Mouse (Mus musculus) layer of hippocampus, adult 2 months (tissue): ENCODE results near the gene Enah. TPM values are rescaled to one million over a fixed set of nuclear protein-coding genes. Genes with fewer than 3 reads are reported as not detected.

Experiments
- DNase-seq, 2 experiments: peaks; one replicate each; pipeline ENCODE4 v3.0.0; 2022; ENCODE audit warnings: low spot score in 2 of 2
- H3K27ac ChIP-seq: fragments of 200-600 bp; 2 replicates; pipeline ENCODE4 v1.8.1; 2022
- H3K4me3 ChIP-seq: fragments of 200-600 bp; 2 replicates; pipeline ENCODE4 v1.8.1; 2022; ENCODE audit warnings: mild to moderate bottlenecking
- CTCF ChIP-seq: fragments of 200-600 bp; conservative IDR thresholded peaks from 2 replicates; pipeline ENCODE4 v1.8.1; 2022; ENCODE audit warnings: antibody characterized with exemption, mild to moderate bottlenecking, moderate library complexity
- total RNA-seq, 2 experiments: library from RNA; stranded (reverse); gene quantifications; 2 replicates each; pipeline ENCODE4 v1.2.3; 2021

Enah gene
- total RNA-seq, 2 experiments from 2014 or later, result 192 to 203 TPM

GRCm38 (mm10) chr1:182049813-182050212 lies 30.0 kb upstream of the Enah start:
- H3K27ac ChIP-seq, result no peak overlapping the region
- no peak for TF ChIP-seq CTCF
- no peak for DNase-seq
- H3K4me3 ChIP-seq, result no peak overlapping the region

- H3K27ac ChIP-seq, result no peak overlapping the region
- no peak overlapping the region for H3K4me3 ChIP-seq
- TF ChIP-seq CTCF, result no peak
- DNase-seq, result no peak
These were observed 28.3 kb upstream of the Enah start for GRCm38 (mm10) chr1:182048101-182048500.

GRCm38 (mm10) chr1:182047016-182047690 lies 27.4 kb upstream of the Enah start:
- DNase-seq, result no peak
- Histone ChIP-seq H3K27ac (no peak overlapping the region), H3K4me3 (no peak overlapping the region)
- no peak for TF ChIP-seq CTCF

DNA sequence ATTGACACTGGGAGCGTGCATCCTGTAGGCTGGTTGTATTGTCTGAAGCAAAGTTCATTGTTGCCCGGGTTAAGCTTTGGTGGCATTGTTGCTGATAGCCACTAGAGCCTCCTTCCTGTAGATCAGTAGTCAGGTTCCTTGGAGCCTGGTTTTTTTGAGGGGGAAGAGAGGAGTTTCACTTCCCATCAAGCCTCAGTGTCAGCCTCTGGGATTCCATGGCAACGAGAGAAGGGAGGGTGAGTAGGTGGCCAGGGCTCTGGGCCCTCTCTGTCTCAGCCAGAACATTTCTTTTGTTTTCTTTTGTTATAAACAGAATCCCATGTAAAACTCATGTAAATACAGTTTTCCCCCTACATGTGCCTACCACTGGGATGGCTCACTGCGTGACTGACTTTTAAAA lies 25.4 kb upstream of the Enah start:
- H3K4me3 ChIP-seq, result no peak overlapping the region
- TF ChIP-seq CTCF, result no peak
- peak in 1 of 2 experiments; percentile 37 for DNase-seq
- H3K27ac ChIP-seq, result peak overlapping the region; percentile 61; the same call in 1 of the 2 replicates

GRCm38 (mm10) chr1:182040538-182040937 lies 20.7 kb upstream of the Enah start:
- no peak for DNase-seq
- no peak for TF ChIP-seq CTCF
- no peak overlapping the region for H3K27ac ChIP-seq
- H3K4me3 ChIP-seq, result no peak overlapping the region

DNA sequence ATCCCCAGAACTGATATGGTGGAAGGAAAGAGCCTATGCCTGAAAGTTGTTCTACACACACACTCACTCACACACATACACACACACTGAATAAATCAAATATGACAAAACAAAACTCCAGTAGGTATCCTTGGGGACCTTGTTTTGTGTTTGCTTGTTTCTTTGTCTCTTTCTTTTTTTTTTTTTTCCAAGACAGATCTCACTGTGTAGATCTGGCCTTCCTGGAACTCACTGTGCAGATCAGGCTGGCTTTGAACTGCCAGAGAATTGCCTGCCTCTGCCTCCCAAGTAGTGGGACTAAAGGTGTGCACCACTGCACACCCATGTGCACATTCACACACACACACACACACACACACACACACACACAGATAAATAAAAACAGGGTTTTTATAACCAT lies 12.0 kb upstream of the Enah start:
- TF ChIP-seq CTCF, result no peak
- DNase-seq, result no peak
- H3K27ac ChIP-seq, result no peak overlapping the region
- H3K4me3 ChIP-seq, result no peak overlapping the region

DNA sequence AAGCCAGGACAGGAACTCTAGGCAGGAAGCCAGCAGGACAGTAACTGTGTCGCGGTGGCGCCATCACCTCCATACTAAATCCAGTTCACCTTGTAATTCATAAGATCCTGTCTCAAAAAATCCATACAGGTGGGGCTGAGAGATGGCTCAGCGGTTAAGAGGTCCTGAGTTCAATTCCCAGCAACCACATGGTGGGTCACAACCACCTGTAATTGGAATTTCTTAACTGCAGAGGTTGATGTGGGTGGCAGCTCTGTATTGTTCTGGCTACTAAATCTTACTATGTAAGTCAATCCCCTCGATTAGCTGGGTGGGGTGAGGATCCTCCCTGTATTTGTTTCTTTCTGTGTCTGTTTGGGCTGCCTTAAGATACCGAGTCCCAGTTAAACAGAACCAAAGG lies 11.3 kb upstream of the Enah start:
- DNase-seq, result no peak
- H3K27ac ChIP-seq, result no peak overlapping the region

DNA sequence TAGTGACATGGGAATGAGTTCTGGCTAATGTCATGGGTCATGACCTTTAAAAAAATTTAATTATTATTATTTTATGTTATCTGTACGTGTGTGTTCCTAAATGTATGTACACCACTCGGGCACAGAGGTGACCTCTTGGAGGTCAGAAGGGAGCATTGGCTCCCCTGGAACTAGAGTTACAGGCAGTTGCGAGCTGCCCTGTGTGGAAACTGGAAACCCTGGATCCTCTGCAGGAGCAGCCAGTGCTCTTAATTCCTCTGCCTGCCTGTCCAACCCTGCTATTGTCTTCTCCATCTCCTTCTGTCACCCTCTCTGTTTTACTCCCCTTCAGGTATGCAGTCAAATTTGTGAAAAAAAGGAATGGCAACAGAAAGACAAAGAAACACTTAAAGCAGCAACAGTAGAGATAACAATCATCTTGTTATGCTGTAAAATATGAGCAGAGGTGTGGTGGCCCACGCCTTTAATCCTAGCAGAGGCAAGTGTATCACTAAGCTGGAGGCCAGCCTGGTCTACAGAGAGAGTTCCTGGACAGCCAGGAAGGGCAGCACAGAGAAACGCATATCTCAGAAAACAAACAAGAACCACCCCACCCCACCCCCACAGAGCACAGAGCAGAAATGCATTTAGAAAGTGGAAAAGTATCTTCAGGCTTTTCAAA lies 10.3 kb upstream of the Enah start:
- no peak for TF ChIP-seq CTCF
- H3K4me3 ChIP-seq, result no peak overlapping the region
- no peak overlapping the region for H3K27ac ChIP-seq
- no peak for DNase-seq

More for the DNA sequence above, 11.3 kb upstream of the Enah start:
- TF ChIP-seq CTCF, result no peak
- no peak overlapping the region for H3K4me3 ChIP-seq

GRCm38 (mm10) chr1:182028231-182029210 lies 8.7 kb upstream of the Enah start:
- DNase-seq, result no peak
- no peak for TF ChIP-seq CTCF
- no peak overlapping the region for H3K4me3 ChIP-seq
- H3K27ac ChIP-seq, result peak overlapping the region; percentile 28; the same call in 1 of the 2 replicates

- no peak overlapping the region for H3K4me3 ChIP-seq
- DNase-seq, result no peak
- no peak overlapping the region for H3K27ac ChIP-seq
- no peak for TF ChIP-seq CTCF
These were observed 7.7 kb upstream of the Enah start for GRCm38 (mm10) chr1:182027426-182027979.

DNA sequence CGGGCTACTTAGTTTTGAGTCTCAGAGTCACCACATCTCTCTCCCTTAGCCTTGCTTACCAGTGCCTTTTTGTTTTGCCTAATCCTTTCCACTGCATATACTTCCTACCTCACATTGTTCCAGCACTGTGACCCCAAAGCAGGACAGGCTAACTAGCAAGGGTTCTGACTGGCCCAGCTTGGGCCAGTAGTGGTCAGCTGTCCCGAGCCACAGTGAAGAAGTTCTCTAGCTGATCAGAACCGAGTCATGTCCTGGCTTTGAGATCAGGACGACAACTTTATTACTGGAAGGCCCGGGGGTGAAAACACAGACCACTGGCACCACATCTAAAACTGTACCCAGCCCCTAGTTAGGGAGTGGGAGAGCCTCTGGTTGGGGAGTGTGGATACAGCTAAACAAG lies 7.0 kb upstream of the Enah start:
- no peak for DNase-seq
- no peak for TF ChIP-seq CTCF
- H3K4me3 ChIP-seq, result no peak overlapping the region
- no peak overlapping the region for H3K27ac ChIP-seq

DNA sequence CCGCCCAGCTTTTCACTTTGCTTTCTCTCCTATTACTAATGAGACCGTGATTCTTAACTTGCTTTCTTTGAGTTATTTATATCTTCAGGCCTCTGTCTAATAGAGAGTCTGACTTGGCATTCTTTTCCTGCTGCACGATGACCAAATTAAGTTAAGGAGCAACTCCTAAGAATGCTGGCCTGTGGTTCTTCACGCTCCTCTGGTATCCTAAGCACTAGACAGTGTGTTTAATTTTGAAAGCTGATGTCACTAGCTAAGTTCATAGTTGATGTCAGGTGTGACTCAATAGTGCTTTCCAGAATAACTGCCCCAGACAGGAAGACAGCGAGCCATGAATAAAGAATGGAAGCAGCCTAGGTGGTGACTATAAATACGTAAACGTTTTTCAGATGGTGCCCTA lies 6.3 kb upstream of the Enah start:
- no peak for TF ChIP-seq CTCF
- H3K4me3 ChIP-seq, result no peak overlapping the region
- no peak overlapping the region for H3K27ac ChIP-seq
- no peak for DNase-seq
